13 mouse cellular contexts compared by ENCODE assay signal in the genomic region with DNA sequence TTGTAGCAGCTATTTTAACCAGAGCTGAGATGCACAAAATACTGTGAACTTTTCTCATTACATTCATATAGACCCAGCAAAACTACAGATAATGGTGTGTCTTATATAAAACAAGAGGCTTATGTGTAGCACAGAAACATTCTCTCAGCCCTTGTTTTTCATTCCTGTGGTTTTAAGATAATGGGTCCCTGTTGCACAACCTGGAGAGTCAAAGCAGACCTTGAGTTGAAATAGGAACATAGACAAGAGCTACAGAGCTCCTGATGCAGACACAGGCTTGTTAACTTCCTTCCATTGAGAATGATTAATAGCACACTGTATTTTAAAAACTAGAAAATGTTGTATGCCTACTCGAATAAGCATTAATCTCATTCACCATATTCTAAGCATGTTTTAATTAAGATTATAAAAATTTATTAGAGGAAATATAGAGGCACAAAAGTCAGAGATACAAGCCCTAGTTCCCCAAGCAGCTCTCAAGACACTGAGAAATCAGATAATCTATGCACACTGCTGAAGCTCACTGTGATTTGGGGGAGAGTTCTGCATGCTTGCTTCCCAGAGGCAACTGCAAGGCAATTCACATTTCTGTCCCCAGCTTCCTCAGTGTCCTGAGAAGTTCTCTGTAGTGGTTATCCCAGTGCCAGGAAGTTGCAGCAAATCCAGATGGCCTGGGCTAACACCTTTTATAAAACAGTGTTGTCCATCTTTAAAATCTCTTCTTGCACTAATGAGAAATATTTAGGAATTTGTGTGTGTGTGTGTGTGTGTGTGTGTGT.
"Had no signal": no experiment of that assay in that cellular context is flagged by ENCODE, and none has a peak within 500 bp of the region (broad histone marks: within the 10 kb centered on the region; RNA-seq: fewer than 3 reads in every experiment).

No protein-coding gene starts in this region.

- H3K9me3 ChIP-seq: limb, embryonic 10.5 days; liver, embryonic 15.5 days; midbrain, embryonic 12.5 days; neural tube, embryonic 13.5 days had no signal

- H3K27me3 ChIP-seq: liver, embryonic 15.5 days; midbrain, embryonic 12.5 days; neural tube, embryonic 13.5 days had no signal

- DNase-seq: kidney, adult 9 months; kidney, postnatal 10 days; lung, adult 2 months; right cerebral cortex, adult 18-20 months; right cerebral cortex, postnatal 25 days; thymus, postnatal 36 days had no signal

- H3K9ac ChIP-seq: liver, embryonic 15.5 days; midbrain, embryonic 12.5 days; neural tube, embryonic 13.5 days had no signal

- H3K36me3 ChIP-seq: limb, embryonic 10.5 days; liver, embryonic 15.5 days; midbrain, embryonic 12.5 days; neural tube, embryonic 13.5 days had no signal

- H3K4me3 ChIP-seq: limb, embryonic 10.5 days; liver, embryonic 15.5 days; midbrain, embryonic 12.5 days; neural tube, embryonic 13.5 days had no signal

- H3K4me2 ChIP-seq: liver, embryonic 11.5 days; liver, embryonic 15.5 days; midbrain, embryonic 12.5 days; neural tube, embryonic 13.5 days had no signal

- ATAC-seq: lung, postnatal 0 days had no signal

- H3K27ac ChIP-seq: limb, embryonic 10.5 days; liver, embryonic 15.5 days; macrophage; midbrain, embryonic 12.5 days; neural tube, embryonic 13.5 days had no signal

- H3K4me1 ChIP-seq: limb, embryonic 10.5 days; liver, embryonic 15.5 days; midbrain, embryonic 12.5 days; neural tube, embryonic 13.5 days had no signal
